Mouse (Mus musculus) forebrain, embryonic 10.5 days (tissue): ENCODE results near the gene Nfib. TPM values are rescaled to one million over a fixed set of nuclear protein-coding genes. Genes with fewer than 3 reads are reported as not detected.

Source experiments
- DNase-seq: peaks from one replicate; pipeline ENCODE4 v3.0.0-alpha.2; 2017; ENCODE audit warnings: low spot score; ENCODE audit errors: extremely low spot score
- H3K27ac ChIP-seq: fragments of 300-500 bp; sonication (generic); 2 replicates; pipeline ENCODE4 v1.5.1; 2016; ENCODE audit warnings: mild to moderate bottlenecking
- H3K27me3 ChIP-seq: fragments of 300-500 bp; sonication (generic); 2 replicates; pipeline ENCODE4 v1.6.1; 2016; ENCODE audit warnings: mild to moderate bottlenecking; ENCODE audit not compliant: poor library complexity, severe bottlenecking
- H3K36me3 ChIP-seq: fragments of 300-500 bp; sonication (generic); replicated peaks from 2 replicates; pipeline ENCODE4 v1.6.1; 2016; ENCODE audit warnings: mild to moderate bottlenecking, moderate library complexity
- H3K4me1 ChIP-seq: fragments of 300-500 bp; sonication (generic); 2 replicates; pipeline ENCODE4 v1.6.1; 2016
- H3K4me3 ChIP-seq: fragments of 300-500 bp; sonication (generic); 2 replicates; pipeline ENCODE4 v1.5.1; 2016; ENCODE audit warnings: mild to moderate bottlenecking, moderate library complexity
- H3K9me3 ChIP-seq: fragments of 300-500 bp; sonication (generic); 2 replicates; pipeline ENCODE4 v1.6.1; 2016; ENCODE audit warnings: mild to moderate bottlenecking, moderate library complexity
- WGBS: fragments of 180-500 bp; shearing (Covaris S2); methylation state at CpG from one replicate; pipeline ENCODE4 v1.1.7; 2016; 5-methylcytosine and 5-hydroxymethylcytosine counted together
- polyA plus RNA-seq: library from polyadenylated mRNA; unstranded; fragments of >200 nt; fragmentation: Nextera tagmentation; extraction: Ambion mirVana; gene quantifications from 2 replicates; pipeline ENCODE4 v1.2.1, GENCODE M21; 2016

Gene Nfib
- polyA plus RNA-seq = 16.0 and 21.8 TPM in 2 replicates

- no peaks in the 10 kb centered on the region for H3K9me3 ChIP-seq
- peak within 1 kb of the TSS; percentile 84 for H3K27ac ChIP-seq
- H3K27me3 ChIP-seq = peaks cover 6% of the 10 kb centered on the region; the same call in 1 of the 2 replicates
- 63% methylated on average over 23 of the region's 23 CpGs for WGBS
- H3K4me3 ChIP-seq = peak within 1 kb of the TSS; percentile 8; the same call in 1 of the 2 replicates
- DNase-seq = no peak
- H3K36me3 ChIP-seq = no peaks in the 10 kb centered on the region
- peaks cover 70% of the 10 kb centered on the region for H3K4me1 ChIP-seq
Observed at GRCm38 (mm10) chr4:82704841-82705794, at the start of gene Nfib. Gene Nfib (minus strand): TSS chr4:82705750.

GRCm38 (mm10) chr4:82735764-82736163 is 30.2 kb upstream of the Nfib start:
- H3K36me3 ChIP-seq = no peaks in the 10 kb centered on the region
- no peak overlapping the region for H3K4me3 ChIP-seq
- no peak overlapping the region for H3K27ac ChIP-seq
- WGBS = 81% methylated on average over 5 of the region's 5 CpGs
- no peaks in the 10 kb centered on the region for H3K27me3 ChIP-seq
- no peak for DNase-seq
- H3K4me1 ChIP-seq = peaks cover 10% of the 10 kb centered on the region
- no peaks in the 10 kb centered on the region for H3K9me3 ChIP-seq

- Histone ChIP-seq H3K27ac (no peak overlapping the region), H3K4me1 (peaks cover 19% of the 10 kb centered on the region), H3K36me3 (no peaks in the 10 kb centered on the region), H3K9me3 (no peaks in the 10 kb centered on the region), H3K4me3 (no peak overlapping the region), H3K27me3 (no peaks in the 10 kb centered on the region)
- whole genome bisulfite sequencing = 90% methylated on average over 22 of the region's 22 CpGs
- DNase-seq = no peak
Observed at GRCm38 (mm10) chr4:82734765-82735481, 29.4 kb upstream of the Nfib start.

GRCm38 (mm10) chr4:82734348-82734747 is 28.8 kb upstream of the Nfib start:
- DNase-seq = no peak
- 57% methylated on average over 5 of the region's 5 CpGs for WGBS
- Histone ChIP-seq H3K4me1 (peaks cover 20% of the 10 kb centered on the region), H3K36me3 (no peaks in the 10 kb centered on the region), H3K27ac (no peak overlapping the region), H3K4me3 (no peak overlapping the region), H3K9me3 (no peaks in the 10 kb centered on the region), H3K27me3 (no peaks in the 10 kb centered on the region)

GRCm38 (mm10) chr4:82733636-82734035 is 28.1 kb upstream of the Nfib start:
- WGBS = 90% methylated on average over 3 of the region's 3 CpGs
- Histone ChIP-seq H3K36me3 (no peaks in the 10 kb centered on the region), H3K9me3 (no peaks in the 10 kb centered on the region), H3K4me1 (peaks cover 20% of the 10 kb centered on the region), H3K4me3 (no peak overlapping the region), H3K27ac (no peak overlapping the region), H3K27me3 (no peaks in the 10 kb centered on the region)
- DNase-seq = no peak

GRCm38 (mm10) chr4:82730248-82730887 is 24.8 kb upstream of the Nfib start:
- peak overlapping the region; percentile 57 for H3K27ac ChIP-seq
- DNase-seq = no peak
- H3K27me3 ChIP-seq = no peaks in the 10 kb centered on the region
- no peak overlapping the region for H3K4me3 ChIP-seq
- peaks cover 16% of the 10 kb centered on the region for H3K4me1 ChIP-seq
- 43% methylated on average over 5 of the region's 5 CpGs for WGBS
- no peaks in the 10 kb centered on the region for H3K36me3 ChIP-seq
- H3K9me3 ChIP-seq = no peaks in the 10 kb centered on the region

- no peaks in the 10 kb centered on the region for H3K27me3 ChIP-seq
- no peak overlapping the region for H3K27ac ChIP-seq
- 64% methylated on average over 10 of the region's 10 CpGs for WGBS
- H3K9me3 ChIP-seq = peaks cover 13% of the 10 kb centered on the region; the same call in 1 of the 2 replicates
- DNase-seq = peak; percentile 14
- H3K4me1 ChIP-seq = peaks cover 8% of the 10 kb centered on the region
- H3K36me3 ChIP-seq = no peaks in the 10 kb centered on the region
- H3K4me3 ChIP-seq = no peak overlapping the region
Observed at GRCm38 (mm10) chr4:82724058-82724457, 18.5 kb upstream of the Nfib start.

- Histone ChIP-seq H3K4me3 (no peak overlapping the region), H3K27ac (no peak overlapping the region), H3K36me3 (no peaks in the 10 kb centered on the region), H3K9me3 (peaks cover 14% of the 10 kb centered on the region; the same call in 1 of the 2 replicates), H3K4me1 (peaks cover 8% of the 10 kb centered on the region), H3K27me3 (no peaks in the 10 kb centered on the region)
- no peak for DNase-seq
- 86% methylated on average over 8 of the region's 8 CpGs for WGBS
Observed at GRCm38 (mm10) chr4:82723048-82723447, 17.5 kb upstream of the Nfib start.

- no peak overlapping the region for H3K4me3 ChIP-seq
- no peaks in the 10 kb centered on the region for H3K27me3 ChIP-seq
- no peak overlapping the region for H3K27ac ChIP-seq
- WGBS = 89% methylated on average over 2 of the region's 2 CpGs
- no peaks in the 10 kb centered on the region for H3K36me3 ChIP-seq
- no peak for DNase-seq
- peaks cover 14% of the 10 kb centered on the region; the same call in 1 of the 2 replicates for H3K9me3 ChIP-seq
- H3K4me1 ChIP-seq = no peaks in the 10 kb centered on the region
Observed at GRCm38 (mm10) chr4:82715833-82716232, 10.3 kb upstream of the Nfib start.

GRCm38 (mm10) chr4:82711611-82712295 is 6.2 kb upstream of the Nfib start:
- WGBS = 88% methylated on average over 7 of the region's 7 CpGs
- H3K27ac ChIP-seq = no peak overlapping the region
- no peaks in the 10 kb centered on the region for H3K27me3 ChIP-seq
- H3K4me1 ChIP-seq = peaks cover 35% of the 10 kb centered on the region
- H3K9me3 ChIP-seq = no peaks in the 10 kb centered on the region
- no peak for DNase-seq
- no peaks in the 10 kb centered on the region for H3K36me3 ChIP-seq
- H3K4me3 ChIP-seq = no peak overlapping the region

GRCm38 (mm10) chr4:82709666-82710065 is 4.1 kb upstream of the Nfib start:
- Histone ChIP-seq H3K27ac (0 out of 2 replicates have a peak overlapping the region, but pooled peaks have one; percentile 37), H3K27me3 (0 out of 2 replicates have a peak, but pooled peaks cover 6% of the 10 kb centered on the region), H3K4me3 (no peak overlapping the region), H3K4me1 (peaks cover 56% of the 10 kb centered on the region), H3K9me3 (no peaks in the 10 kb centered on the region), H3K36me3 (no peaks in the 10 kb centered on the region)
- WGBS = 79% methylated on average over 6 of the region's 6 CpGs
- no peak for DNase-seq

- no peak for DNase-seq
- no peak overlapping the region for H3K4me3 ChIP-seq
- peaks cover 74% of the 10 kb centered on the region for H3K4me1 ChIP-seq
- no peaks in the 10 kb centered on the region for H3K9me3 ChIP-seq
- 0 out of 2 replicates have a peak, but pooled peaks cover 6% of the 10 kb centered on the region for H3K27me3 ChIP-seq
- peak overlapping the region; percentile 84 for H3K27ac ChIP-seq
- H3K36me3 ChIP-seq = no peaks in the 10 kb centered on the region
- WGBS = 86% methylated on average over 2 of the region's 2 CpGs
Observed at GRCm38 (mm10) chr4:82706012-82706411, 462 bp upstream of the Nfib start.
